Mouse (Mus musculus) G1E (cell line): ENCODE measurements around the gene Inpp5a.

ENCODE experiments used
- CTCF ChIP-seq: IDR thresholded peaks from 2 replicates; pipeline ENCODE4 v1.5.1; 2012; ENCODE audit warnings: low read depth, low read length, inconsistent platforms, mixed read lengths
- GATA1 ChIP-seq: IDR thresholded peaks from 2 replicates; pipeline ENCODE4 v1.6.1; 2012; ENCODE audit warnings: borderline replicate concordance, low read length, inconsistent platforms, mixed read lengths
- POLR2AphosphoS5 ChIP-seq: IDR thresholded peaks from 2 replicates; pipeline ENCODE4 v1.6.1; 2012; ENCODE audit warnings: low read depth, low read length, inconsistent platforms; ENCODE audit not compliant: insufficient replicate concordance
- TAL1 ChIP-seq: conservative IDR thresholded peaks from 2 replicates; pipeline ENCODE4 v1.6.1; 2012; ENCODE audit warnings: low read depth, low read length, inconsistent platforms, mixed read lengths

- TF ChIP-seq GATA1 (no peak), CTCF (no peak), TAL1 (no peak), POLR2AphosphoS5 (no peak)
Observed at GRCm38 (mm10) chr7:139406581-139406980, 17.7 kb downstream of the Inpp5a start.
